Mouse (Mus musculus) bone marrow, adult 2 months (tissue): ENCODE measurements around the gene Aco1.

Experiments
- CTCF ChIP-seq: fragments of 200-500 bp; IDR thresholded peaks from 2 replicates; pipeline ENCODE4 v1.5.1; 2011; ENCODE audit warnings: low read length, control low read depth; ENCODE audit not compliant: control insufficient read depth, insufficient read depth
- POLR2A ChIP-seq: fragments of 200-500 bp; IDR thresholded peaks from 2 replicates; pipeline ENCODE4 v1.6.1; 2011; ENCODE audit warnings: low read depth, mild to moderate bottlenecking, control low read depth, low read length, borderline replicate concordance; ENCODE audit not compliant: control insufficient read depth

DNA sequence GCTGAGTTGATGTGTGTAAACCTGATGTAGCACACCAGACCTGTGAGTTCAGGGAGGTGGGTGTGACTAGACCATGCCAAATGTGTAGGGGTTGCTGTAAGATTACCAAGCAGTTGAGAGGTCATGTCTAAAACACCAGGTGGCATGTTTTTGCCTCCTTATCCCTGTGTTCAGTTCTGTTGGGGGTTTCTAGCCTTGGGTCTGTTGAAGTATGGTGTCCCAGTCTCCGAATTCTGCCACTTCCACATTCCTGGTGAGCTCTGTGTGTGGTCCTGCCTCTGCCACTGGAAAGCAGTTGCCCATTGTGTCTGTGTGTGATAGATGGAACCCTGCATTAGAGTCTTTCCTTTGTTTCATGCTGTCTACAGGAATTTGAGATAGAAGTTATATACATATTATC lies 1.7 kb downstream of the Aco1 start:
- TF ChIP-seq CTCF (no peak), POLR2A (no peak)
